Mouse (Mus musculus) neural tube, embryonic 13.5 days (tissue): Measurements from ENCODE around the gene Clpb. TPM values are rescaled to one million over a fixed set of nuclear protein-coding genes. Genes with fewer than 3 reads are reported as not detected.

Source experiments
- ATAC-seq: fragments of 200-750 bp; cut with Nextera tagmentation; 2 replicates; pipeline ENCODE4 v1.8.0; 2017; ENCODE audit warnings: low read depth, mild to moderate bottlenecking, moderate TSS enrichment, moderate library complexity
- H3K27ac ChIP-seq: fragments of 300-500 bp; sonication (generic); replicated peaks from 2 replicates; pipeline ENCODE4 v1.5.1; 2015; ENCODE audit warnings: moderate library complexity, mild to moderate bottlenecking, inconsistent platforms
- H3K27me3 ChIP-seq: fragments of 300-500 bp; sonication (generic); 2 replicates; pipeline ENCODE4 v1.6.1; 2015; ENCODE audit warnings: mild to moderate bottlenecking, inconsistent platforms
- H3K36me3 ChIP-seq: fragments of 300-500 bp; sonication (generic); 2 replicates; pipeline ENCODE4 v1.6.1; 2015; ENCODE audit warnings: mild to moderate bottlenecking, inconsistent platforms
- H3K4me1 ChIP-seq: fragments of 300-500 bp; sonication (generic); replicated peaks from 2 replicates; pipeline ENCODE4 v1.6.1; 2015; ENCODE audit warnings: inconsistent platforms
- H3K4me2 ChIP-seq: fragments of 300-500 bp; sonication (generic); 2 replicates; pipeline ENCODE4 v1.6.1; 2015; ENCODE audit warnings: inconsistent platforms, mild to moderate bottlenecking, moderate library complexity
- H3K4me3 ChIP-seq: fragments of 300-500 bp; sonication (generic); 2 replicates; pipeline ENCODE4 v1.5.1; 2015; ENCODE audit warnings: mild to moderate bottlenecking, inconsistent platforms
- H3K9ac ChIP-seq: fragments of 300-500 bp; sonication (generic); 2 replicates; pipeline ENCODE4 v1.6.1; 2015; ENCODE audit warnings: moderate library complexity, mild to moderate bottlenecking, inconsistent platforms
- H3K9me3 ChIP-seq: fragments of 300-500 bp; sonication (generic); 2 replicates; pipeline ENCODE4 v1.6.1; 2016; ENCODE audit warnings: inconsistent platforms
- WGBS: fragments of 180-500 bp; shearing (Covaris S2); methylation state at CpG from one replicate; pipeline ENCODE4 v1.1.7; 2015; 5-methylcytosine and 5-hydroxymethylcytosine counted together
- polyA plus RNA-seq: library from polyadenylated mRNA; unstranded; fragments of >200 nt; fragmentation: Nextera tagmentation; extraction: Ambion mirVana; gene quantifications from 2 replicates; pipeline ENCODE4 v1.2.1, GENCODE M21; 2015

The Clpb gene
- polyA plus RNA-seq, 1 experiment from 2014 or later, result 30.4 TPM

- ATAC-seq, result no peak
Measured at GRCm38 (mm10) chr7:101737735-101738134, 74.3 kb downstream of the Clpb start.

GRCm38 (mm10) chr7:101739602-101740001, 76.2 kb downstream of the Clpb start:
- Histone ChIP-seq H3K36me3 (no peaks in the 10 kb centered on the region), H3K4me3 (no peak overlapping the region), H3K4me1 (peaks cover 28% of the 10 kb centered on the region), H3K9me3 (no peaks in the 10 kb centered on the region), H3K4me2 (no peak overlapping the region), H3K27me3 (no peaks in the 10 kb centered on the region), H3K27ac (no peak overlapping the region), H3K9ac (no peak overlapping the region)
- WGBS, result 7% methylated on average over 1 of the region's 1 CpGs
- no peak for ATAC-seq

More at GRCm38 (mm10) chr7:101737735-101738134, 74.3 kb downstream of the Clpb start:
- H3K27ac ChIP-seq, result no peak overlapping the region
- no peaks in the 10 kb centered on the region for H3K9me3 ChIP-seq
- no peak overlapping the region for H3K4me3 ChIP-seq
- no peak overlapping the region for H3K4me2 ChIP-seq
- H3K27me3 ChIP-seq, result no peaks in the 10 kb centered on the region
- no peak overlapping the region for H3K9ac ChIP-seq
- H3K4me1 ChIP-seq, result peaks cover 19% of the 10 kb centered on the region
- 78% methylated on average over 3 of the region's 3 CpGs for WGBS
- no peaks in the 10 kb centered on the region for H3K36me3 ChIP-seq

- ATAC-seq, result no peak
- Histone ChIP-seq H3K27ac (no peak overlapping the region), H3K4me3 (no peak overlapping the region), H3K4me2 (no peak overlapping the region), H3K27me3 (no peaks in the 10 kb centered on the region), H3K4me1 (peaks cover 42% of the 10 kb centered on the region), H3K36me3 (no peaks in the 10 kb centered on the region), H3K9ac (no peak overlapping the region), H3K9me3 (no peaks in the 10 kb centered on the region)
- WGBS, result 59% methylated on average over 4 of the region's 4 CpGs
Measured at GRCm38 (mm10) chr7:101743487-101743886, 80.1 kb downstream of the Clpb start.

- Histone ChIP-seq H3K9me3 (no peaks in the 10 kb centered on the region), H3K4me2 (no peak overlapping the region)
- ATAC-seq, result peak; percentile 34; the same call in 1 of the 2 replicates
Measured at GRCm38 (mm10) chr7:101746559-101747334, 83.3 kb downstream of the Clpb start.

GRCm38 (mm10) chr7:101750268-101750667, 86.8 kb downstream of the Clpb start:
- 90% methylated on average over 2 of the region's 2 CpGs for WGBS
- no peaks in the 10 kb centered on the region for H3K27me3 ChIP-seq
- H3K4me3 ChIP-seq, result no peak overlapping the region
- no peak overlapping the region for H3K9ac ChIP-seq
- H3K36me3 ChIP-seq, result peaks cover 25% of the 10 kb centered on the region
- ATAC-seq, result no peak
- H3K4me1 ChIP-seq, result peaks cover 8% of the 10 kb centered on the region; the same call in 1 of the 2 replicates
- H3K4me2 ChIP-seq, result no peak overlapping the region
- H3K27ac ChIP-seq, result no peak overlapping the region
- H3K9me3 ChIP-seq, result no peaks in the 10 kb centered on the region

More at GRCm38 (mm10) chr7:101746559-101747334, 83.3 kb downstream of the Clpb start:
- Histone ChIP-seq H3K9ac (no peak overlapping the region), H3K27me3 (no peaks in the 10 kb centered on the region), H3K4me1 (peaks cover 33% of the 10 kb centered on the region), H3K4me3 (no peak overlapping the region), H3K36me3 (peaks cover 6% of the 10 kb centered on the region; the same call in 1 of the 2 replicates), H3K27ac (no peak overlapping the region)
- 67% methylated on average over 12 of the region's 12 CpGs for WGBS

- Histone ChIP-seq H3K36me3 (peaks cover 25% of the 10 kb centered on the region), H3K27ac (no peak overlapping the region), H3K27me3 (no peaks in the 10 kb centered on the region), H3K9ac (no peak overlapping the region), H3K4me2 (no peak overlapping the region), H3K9me3 (no peaks in the 10 kb centered on the region), H3K4me3 (no peak overlapping the region), H3K4me1 (peaks cover 8% of the 10 kb centered on the region; the same call in 1 of the 2 replicates)
- ATAC-seq, result no peak
- WGBS, result 93% methylated on average over 3 of the region's 3 CpGs
Measured at GRCm38 (mm10) chr7:101752346-101752745, 88.9 kb downstream of the Clpb start.

GRCm38 (mm10) chr7:101753492-101753891, 90.1 kb downstream of the Clpb start:
- Histone ChIP-seq H3K4me3 (no peak overlapping the region), H3K27ac (no peak overlapping the region), H3K27me3 (no peaks in the 10 kb centered on the region), H3K4me1 (peaks cover 8% of the 10 kb centered on the region; the same call in 1 of the 2 replicates), H3K36me3 (peaks cover 25% of the 10 kb centered on the region), H3K9ac (no peak overlapping the region), H3K4me2 (no peak overlapping the region), H3K9me3 (no peaks in the 10 kb centered on the region)
- ATAC-seq, result no peak
- WGBS, result 94% methylated on average over 5 of the region's 5 CpGs

GRCm38 (mm10) chr7:101754416-101754815, 91.0 kb downstream of the Clpb start:
- Histone ChIP-seq H3K36me3 (peaks cover 25% of the 10 kb centered on the region), H3K4me1 (peaks cover 8% of the 10 kb centered on the region; the same call in 1 of the 2 replicates), H3K9ac (no peak overlapping the region), H3K4me3 (no peak overlapping the region), H3K27me3 (no peaks in the 10 kb centered on the region), H3K4me2 (no peak overlapping the region), H3K9me3 (no peaks in the 10 kb centered on the region), H3K27ac (no peak overlapping the region)
- 96% methylated on average over 2 of the region's 2 CpGs for WGBS
- ATAC-seq, result no peak

GRCm38 (mm10) chr7:101755301-101755700, 91.9 kb downstream of the Clpb start:
- WGBS, result 95% methylated on average over 6 of the region's 6 CpGs
- Histone ChIP-seq H3K9ac (no peak overlapping the region), H3K4me2 (no peak overlapping the region), H3K9me3 (no peaks in the 10 kb centered on the region), H3K27ac (no peak overlapping the region), H3K27me3 (no peaks in the 10 kb centered on the region), H3K36me3 (peaks cover 25% of the 10 kb centered on the region), H3K4me1 (peaks cover 8% of the 10 kb centered on the region; the same call in 1 of the 2 replicates), H3K4me3 (no peak overlapping the region)
- no peak for ATAC-seq

- Histone ChIP-seq H3K4me1 (0 out of 2 replicates have a peak, but pooled peaks cover 7% of the 10 kb centered on the region), H3K9me3 (no peaks in the 10 kb centered on the region), H3K4me2 (no peak overlapping the region), H3K9ac (no peak overlapping the region), H3K27ac (no peak overlapping the region), H3K4me3 (no peak overlapping the region), H3K27me3 (no peaks in the 10 kb centered on the region), H3K36me3 (peaks cover 15% of the 10 kb centered on the region; the same call in 1 of the 2 replicates)
- peak; percentile 69; the same call in 1 of the 2 replicates for ATAC-seq
- 79% methylated on average over 11 of the region's 11 CpGs for WGBS
Measured at GRCm38 (mm10) chr7:101761899-101762780, 98.7 kb downstream of the Clpb start.

- Histone ChIP-seq H3K9me3 (no peaks in the 10 kb centered on the region), H3K4me2 (no peak overlapping the region), H3K9ac (no peak overlapping the region), H3K27ac (no peak overlapping the region), H3K4me1 (peaks cover 30% of the 10 kb centered on the region), H3K4me3 (no peak overlapping the region), H3K36me3 (peaks cover 15% of the 10 kb centered on the region), H3K27me3 (no peaks in the 10 kb centered on the region)
- no peak for ATAC-seq
- WGBS, result 81% methylated on average over 5 of the region's 5 CpGs
Measured at GRCm38 (mm10) chr7:101767335-101767907, 104.0 kb downstream of the Clpb start.

GRCm38 (mm10) chr7:101770051-101770450, 106.6 kb downstream of the Clpb start:
- H3K9me3 ChIP-seq, result no peaks in the 10 kb centered on the region
- 77% methylated on average over 7 of the region's 7 CpGs for WGBS
- no peak for ATAC-seq
- no peak overlapping the region for H3K9ac ChIP-seq
- H3K27ac ChIP-seq, result no peak overlapping the region
- H3K4me3 ChIP-seq, result no peak overlapping the region
- H3K4me2 ChIP-seq, result no peak overlapping the region
- H3K27me3 ChIP-seq, result no peaks in the 10 kb centered on the region
- H3K4me1 ChIP-seq, result peaks cover 43% of the 10 kb centered on the region
- peaks cover 7% of the 10 kb centered on the region for H3K36me3 ChIP-seq
